Mouse (Mus musculus) heart, adult 2 months (tissue): Measurements from ENCODE around the gene Chst5. TPM values are rescaled to one million over a fixed set of nuclear protein-coding genes. Genes with fewer than 3 reads are reported as not detected.
A peak's percentile ranks its signal among the peaks of the same experiment; 100 is the strongest.
"Not testable (repeated sequence)": the region's sequence is repeated elsewhere in the genome, so short reads cannot be mapped to it uniquely, and the experiment has no call there.

Experiments used
- DNase-seq, 2 experiments: peaks; one replicate each; pipeline ENCODE4 v3.0.0; 2021
- H3K27ac ChIP-seq: fragments of 200-600 bp; 2 replicates; pipeline ENCODE4 v1.8.1; 2022
- H3K27me3 ChIP-seq: fragments of 200-500 bp; 2 replicates; pipeline ENCODE4 v1.6.1; 2012; ENCODE audit warnings: mild to moderate bottlenecking, low read length, inconsistent platforms, mixed read lengths; ENCODE audit not compliant: control insufficient read depth, insufficient read depth
- H3K36me3 ChIP-seq: fragments of 200-500 bp; 2 replicates; pipeline ENCODE4 v1.6.1; 2012; ENCODE audit warnings: low read length, inconsistent platforms; ENCODE audit not compliant: control insufficient read depth, insufficient read depth
- H3K4me1 ChIP-seq: fragments of 200-500 bp; 2 replicates; pipeline ENCODE4 v1.6.1; 2011; ENCODE audit warnings: low read length; ENCODE audit not compliant: control insufficient read depth, insufficient read depth
- H3K4me3 ChIP-seq: fragments of 200-600 bp; 2 replicates; pipeline ENCODE4 v1.8.1; 2022
- H3K79me2 ChIP-seq: fragments of 200-500 bp; replicated peaks from 2 replicates; pipeline ENCODE4 v1.6.1; 2012; ENCODE audit warnings: mild to moderate bottlenecking, inconsistent platforms, low read length, moderate library complexity, mixed read lengths; ENCODE audit not compliant: control insufficient read depth, insufficient read depth
- H3K9ac ChIP-seq: fragments of 200-500 bp; 2 replicates; pipeline ENCODE4 v1.6.1; 2012; ENCODE audit warnings: low read depth, mild to moderate bottlenecking, control low read depth, inconsistent platforms, low read length, mixed read lengths
- CTCF ChIP-seq: fragments of 200-600 bp; IDR thresholded peaks from 2 replicates; pipeline ENCODE4 v1.8.1; 2022; ENCODE audit warnings: antibody characterized with exemption, mild to moderate bottlenecking, moderate library complexity
- EP300 ChIP-seq: fragments of 200-500 bp; IDR thresholded peaks from 2 replicates; pipeline ENCODE4 v1.6.1; 2011; ENCODE audit warnings: low read depth, low read length, control low read depth; ENCODE audit not compliant: insufficient read depth
- POLR2A ChIP-seq: fragments of 200-500 bp; IDR thresholded peaks from 2 replicates; pipeline ENCODE4 v1.6.1; 2011; ENCODE audit warnings: mild to moderate bottlenecking, low read depth, low read length, control low read depth; ENCODE audit not compliant: insufficient read depth
- WGBS: fragments of 180-500 bp; shearing (Covaris S2); methylation state at CpG from one replicate; pipeline ENCODE4 v1.1.7; 2018; 5-methylcytosine and 5-hydroxymethylcytosine counted together
- intact Hi-C: fragments of 180-260 bp; cut with DNase I; formaldehyde crosslinking; loops from one replicate; pipeline ENCODE4 v1.15.1; 2025
- polyA plus RNA-seq: library from polyadenylated mRNA; depleted of rRNA; stranded (reverse); fragments of >200 nt; gene quantifications from 2 replicates; pipeline ENCODE4 v1.2.3, GENCODE M21; 2012
- total RNA-seq, 2 experiments: library from RNA; stranded (reverse); gene quantifications; 2 replicates each; pipeline ENCODE4 v1.2.3; 2021

Gene Chst5
- total and polyA plus RNA-seq, 3 experiments, result not detected

- Histone ChIP-seq H3K27me3 (no peaks in the 10 kb centered on the region), H3K79me2 (no peaks in the 10 kb centered on the region), H3K36me3 (no peaks in the 10 kb centered on the region), H3K4me1 (no peaks in the 10 kb centered on the region), H3K9ac (no peak overlapping the region), H3K27ac (no peak overlapping the region), H3K4me3 (no peak overlapping the region)
- no peak for DNase-seq
- 87% methylated on average over 8 of the region's 8 CpGs for WGBS
- intact Hi-C loops, result no loop called here
- TF ChIP-seq POLR2A, result no peak
- TF ChIP-seq CTCF, result no peak
- TF ChIP-seq EP300, result no peak
Measured at GRCm38 (mm10) chr8:111865130-111865852, 45.0 kb downstream of the Chst5 start.

GRCm38 (mm10) chr8:111864648-111865047 is 45.6 kb downstream of the Chst5 start:
- Histone ChIP-seq H3K36me3 (no peaks in the 10 kb centered on the region), H3K79me2 (no peaks in the 10 kb centered on the region), H3K4me3 (no peak overlapping the region), H3K27ac (no peak overlapping the region), H3K27me3 (no peaks in the 10 kb centered on the region), H3K9ac (no peak overlapping the region), H3K4me1 (no peaks in the 10 kb centered on the region)
- WGBS, result 88% methylated on average over 8 of the region's 8 CpGs
- intact Hi-C loops, result no loop called here
- TF ChIP-seq EP300 (no peak), POLR2A (no peak), CTCF (no peak)
- no peak for DNase-seq

DNA sequence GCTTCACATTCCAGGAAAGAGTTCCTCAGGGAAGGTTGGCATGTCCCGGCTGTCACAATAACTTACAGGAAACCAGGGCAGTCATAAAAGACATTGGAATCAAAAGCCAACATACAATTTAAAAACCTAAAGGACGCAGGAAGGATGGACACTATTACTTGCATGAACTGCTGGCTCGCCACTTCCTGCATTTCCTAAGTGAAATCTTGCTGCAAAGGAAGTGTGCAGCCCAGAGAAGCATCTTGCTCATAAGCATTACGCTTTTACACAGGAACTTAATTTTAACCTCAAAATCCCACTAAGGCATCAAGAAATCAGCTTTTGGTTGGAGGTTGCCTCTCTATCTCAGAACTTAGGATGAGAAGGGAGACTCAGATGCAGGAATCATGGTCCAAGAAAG is 47.0 kb downstream of the Chst5 start:
- intact Hi-C loops, result no loop called here
- no peak for DNase-seq
- no peaks in the 10 kb centered on the region for H3K27me3 ChIP-seq
- H3K9ac ChIP-seq, result no peak overlapping the region
- H3K36me3 ChIP-seq, result no peaks in the 10 kb centered on the region
- WGBS, result 55% methylated on average over 4 of the region's 4 CpGs
- TF ChIP-seq EP300 (no peak), POLR2A (no peak), CTCF (no peak)
- no peak overlapping the region for H3K27ac ChIP-seq
- H3K4me3 ChIP-seq, result no peak overlapping the region
- no peaks in the 10 kb centered on the region for H3K79me2 ChIP-seq
- H3K4me1 ChIP-seq, result no peaks in the 10 kb centered on the region

DNA sequence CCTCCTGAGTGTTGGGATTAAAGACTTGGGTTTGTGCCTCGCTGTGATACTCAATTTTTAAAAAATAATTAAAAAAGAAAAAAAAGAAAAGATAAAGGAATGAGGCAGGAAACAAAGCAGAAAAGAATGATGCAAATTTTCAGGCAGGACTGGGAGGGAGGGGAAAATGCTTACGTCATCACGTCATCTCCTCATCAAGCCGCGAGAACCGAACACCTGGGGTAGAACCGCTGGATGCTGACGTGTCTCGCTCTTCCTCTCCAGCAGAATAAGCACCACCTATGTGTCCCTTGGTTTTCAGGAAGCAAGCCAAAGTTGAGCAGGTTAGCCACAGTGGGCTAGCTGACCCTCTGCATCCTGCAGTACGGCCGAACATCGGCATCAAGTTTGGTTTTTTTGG is 54.3 kb downstream of the Chst5 start:
- Histone ChIP-seq H3K4me1 (no peaks in the 10 kb centered on the region), H3K9ac (no peak overlapping the region), H3K27me3 (no peaks in the 10 kb centered on the region), H3K4me3 (no peak overlapping the region), H3K36me3 (no peaks in the 10 kb centered on the region), H3K27ac (no peak overlapping the region), H3K79me2 (peaks cover 4% of the 10 kb centered on the region; the same call in 1 of the 2 replicates)
- 82% methylated on average over 12 of the region's 12 CpGs for WGBS
- intact Hi-C loops, result loop anchor here (1.0 kb wide), 1 partner anchor 20 kb away; the partner anchor contains the start of gene Tmem170
- no peak for DNase-seq
- TF ChIP-seq POLR2A, result no peak
- no peak for TF ChIP-seq EP300
- TF ChIP-seq CTCF, result no peak

DNA sequence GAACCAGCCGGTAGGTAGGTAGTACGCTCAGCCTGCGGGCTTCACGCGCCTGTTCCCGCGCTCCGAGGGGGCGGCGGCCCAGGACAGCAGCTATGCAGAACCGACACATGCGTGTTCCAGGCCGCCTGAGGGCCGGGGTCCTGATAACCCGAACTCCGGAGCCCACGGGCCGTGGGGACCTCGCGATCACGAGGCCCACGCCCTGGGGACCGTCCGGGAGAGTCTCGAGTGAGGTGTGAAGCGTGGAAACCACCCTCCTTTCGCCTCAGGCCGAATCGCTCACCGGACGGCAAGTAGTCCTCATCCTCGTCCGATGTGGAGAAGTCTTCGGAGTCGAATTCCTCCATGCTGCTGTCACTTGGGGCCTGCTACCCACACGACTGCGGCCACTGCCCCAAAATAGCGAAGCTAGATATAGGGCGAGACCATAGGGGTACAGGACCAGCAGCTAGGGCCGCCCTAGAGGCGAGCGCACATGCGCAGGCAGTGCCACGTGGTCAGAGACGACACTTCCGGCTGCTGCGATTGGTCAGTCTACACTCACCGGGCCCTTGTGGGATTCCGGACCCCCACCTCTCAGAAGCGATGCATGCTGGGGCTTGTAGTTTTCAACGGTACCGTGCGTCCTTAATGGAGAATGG is 56.3 kb downstream of the Chst5 start, which contains the start of gene Cfdp1:
Gene Cfdp1 (minus strand): TSS at position 431 of the 641 bp plus-strand sequence.
- peaks cover 8% of the 10 kb centered on the region; the same call in 1 of the 2 replicates for H3K79me2 ChIP-seq
- peaks cover 3% of the 10 kb centered on the region; the same call in 1 of the 2 replicates for H3K36me3 ChIP-seq
- H3K27ac ChIP-seq, result peak within 1 kb of the TSS; percentile 67
- under 1% methylated on average over 53 of the region's 53 CpGs for WGBS
- peak within 1 kb of the TSS; percentile 90 for H3K9ac ChIP-seq
- H3K27me3 ChIP-seq, result no peaks in the 10 kb centered on the region
- H3K4me1 ChIP-seq, result peaks cover 2% of the 10 kb centered on the region
- intact Hi-C loops, result no loop called here
- DNase-seq, result peak; percentile 95 to 97
- peak within 1 kb of the TSS; percentile 93 for H3K4me3 ChIP-seq
- TF ChIP-seq CTCF (peak; percentile 49), EP300 (0 out of 2 replicates have a peak, but pooled peaks have one; percentile 30), POLR2A (peak; percentile 91)

DNA sequence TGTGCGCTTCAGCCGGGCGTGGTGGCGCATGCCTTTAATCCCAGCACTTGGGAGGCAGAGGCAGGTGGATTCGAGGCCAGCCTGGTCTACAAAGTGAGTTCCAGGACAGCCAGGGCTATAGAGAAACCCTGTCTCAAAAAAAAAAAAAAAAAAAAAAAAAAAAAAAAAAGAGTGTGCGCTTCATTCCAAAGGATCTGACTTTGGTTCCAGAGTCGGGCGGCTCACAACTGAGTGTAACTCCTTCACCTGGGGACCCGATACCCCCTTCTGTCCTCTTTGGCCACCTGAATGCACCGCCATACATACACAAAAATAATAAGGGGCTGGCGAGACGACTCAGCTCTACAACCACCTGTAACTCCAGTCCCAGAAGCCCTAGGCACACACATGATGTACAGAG is 57.0 kb downstream of the Chst5 start:
- H3K4me3 ChIP-seq, result peak overlapping the region; percentile 93
- H3K27ac ChIP-seq, H3K79me2 ChIP-seq, H3K27me3 ChIP-seq, H3K9ac ChIP-seq, DNase-seq, intact Hi-C loops, H3K36me3 ChIP-seq, H3K4me1 ChIP-seq: not testable (repeated sequence)
- WGBS, result 45% methylated on average over 12 of the region's 12 CpGs
